17 mouse cellular contexts compared by ENCODE assay signal in genomic region chr14:76700796-76701195, GRCm38 (mm10).
DNase-seq lines count a peak whose midpoint lies in the region; ATAC-seq and TF ChIP-seq lines count a peak whose summit lies in the region.
"Had no signal": no experiment of that assay in that cellular context is flagged by ENCODE, and none has a peak within 500 bp of the region (broad histone marks: within the 10 kb centered on the region; RNA-seq: fewer than 3 reads in every experiment).

No protein-coding gene starts in this region.

- no peak for TF ChIP-seq EP300 in heart, adult 2 months (IDR thresholded peaks at IDR 0.05; ENCODE audit: insufficient read depth, low read depth, low read length)
- no peak for TF ChIP-seq EP300 in liver, postnatal 0 days (IDR thresholded peaks at IDR 0.05; ENCODE audit: low read depth)

- TF ChIP-seq CTCF in heart, adult 2 months (IDR thresholded peaks at IDR 0.05), result 0 out of 2 replicates have a peak, but pooled peaks have one; percentile 1
- TF ChIP-seq CTCF in intestine, postnatal 0 days (IDR thresholded peaks at IDR 0.05; ENCODE audit: low read depth), result 0 out of 2 replicates have a peak, but pooled peaks have one; percentile 2
- TF ChIP-seq CTCF in liver, postnatal 0 days (IDR thresholded peaks at IDR 0.05; ENCODE audit: low read depth), result 0 out of 2 replicates have a peak, but pooled peaks have one; percentile 16
- TF ChIP-seq CTCF in lung, adult 2 months (IDR thresholded peaks at IDR 0.05; ENCODE audit: insufficient read depth, low read length), result no peak

- peak overlapping the region; percentile 59 for H3K27ac ChIP-seq in heart, adult 2 months
- H3K27ac ChIP-seq in intestine, postnatal 0 days (ENCODE audit: low read depth, low read length), result no peak overlapping the region
- H3K27ac ChIP-seq in intestine, embryonic 15.5 days, result no peak overlapping the region
- no peak overlapping the region for H3K27ac ChIP-seq in liver, postnatal 0 days (ENCODE audit: low read depth)
- H3K27ac ChIP-seq: gastrocnemius, adult 2 months; hindbrain, embryonic 12.5 days had no signal

- no peak overlapping the region for H3K4me3 ChIP-seq in heart, adult 2 months
- H3K4me3 ChIP-seq in intestine, postnatal 0 days (ENCODE audit: low read depth, low read length), result no peak overlapping the region
- H3K4me3 ChIP-seq in intestine, embryonic 15.5 days (replicated peaks), result no peak overlapping the region
- no peak overlapping the region for H3K4me3 ChIP-seq in liver, postnatal 0 days (ENCODE audit: low read depth, low read length)
- no peak overlapping the region for H3K4me3 ChIP-seq in lung, adult 2 months (replicated peaks; ENCODE audit: extremely low read depth, low read depth, low read length)
- H3K4me3 ChIP-seq: gastrocnemius, adult 2 months; hindbrain, embryonic 12.5 days had no signal

- H3K9ac ChIP-seq in heart, adult 2 months (ENCODE audit: low read depth, low read length), result no peak overlapping the region
- no peak overlapping the region for H3K9ac ChIP-seq in intestine, postnatal 0 days (ENCODE audit: low read depth, low read length)
- no peak overlapping the region for H3K9ac ChIP-seq in intestine, embryonic 15.5 days
- H3K9ac ChIP-seq in liver, postnatal 0 days (replicated peaks), result no peak overlapping the region
- H3K9ac ChIP-seq: forebrain, postnatal 0 days; hindbrain, embryonic 12.5 days had no signal

- H3K27me3 ChIP-seq in heart, adult 2 months (ENCODE audit: control insufficient read depth, insufficient read depth, low read length), result no peaks in the 10 kb centered on the region
- H3K27me3 ChIP-seq in intestine, postnatal 0 days (replicated peaks; ENCODE audit: control insufficient read depth, insufficient read depth, low read length), result no peaks in the 10 kb centered on the region
- H3K27me3 ChIP-seq in intestine, embryonic 15.5 days (replicated peaks), result no peaks in the 10 kb centered on the region
- no peaks in the 10 kb centered on the region for H3K27me3 ChIP-seq in liver, postnatal 0 days (ENCODE audit: insufficient read depth, low read length)
- H3K27me3 ChIP-seq: hindbrain, embryonic 12.5 days had no signal

- H3K4me2 ChIP-seq in intestine, postnatal 0 days (replicated peaks; ENCODE audit: low read depth), result no peak overlapping the region
- H3K4me2 ChIP-seq in intestine, embryonic 15.5 days (replicated peaks), result no peak overlapping the region
- H3K4me2 ChIP-seq in liver, postnatal 0 days (ENCODE audit: low read depth, low read length), result no peak overlapping the region
- H3K4me2 ChIP-seq: hindbrain, embryonic 12.5 days; midbrain, embryonic 11.5 days had no signal

- TF ChIP-seq POLR2A in heart, adult 2 months (IDR thresholded peaks at IDR 0.05; ENCODE audit: insufficient read depth, low read depth, low read length), result no peak
- TF ChIP-seq POLR2A in lung, adult 2 months (IDR thresholded peaks at IDR 0.05; ENCODE audit: borderline replicate concordance, extremely low read depth, low read depth, low read length), result no peak

- H3K9me3 ChIP-seq in intestine, postnatal 0 days (ENCODE audit: control insufficient read depth), result no peaks in the 10 kb centered on the region
- no peaks in the 10 kb centered on the region for H3K9me3 ChIP-seq in intestine, embryonic 15.5 days
- H3K9me3 ChIP-seq in liver, postnatal 0 days (ENCODE audit: low read length), result no peaks in the 10 kb centered on the region
- H3K9me3 ChIP-seq: hindbrain, embryonic 12.5 days had no signal

- no peaks in the 10 kb centered on the region; the same call in 1 of the 2 replicates for H3K36me3 ChIP-seq in heart, adult 2 months (ENCODE audit: control insufficient read depth, insufficient read depth, low read length)
- H3K36me3 ChIP-seq in intestine, postnatal 0 days (ENCODE audit: control insufficient read depth, insufficient read depth), result no peaks in the 10 kb centered on the region
- H3K36me3 ChIP-seq in intestine, embryonic 15.5 days, result no peaks in the 10 kb centered on the region
- H3K36me3 ChIP-seq in liver, postnatal 0 days (replicated peaks; ENCODE audit: insufficient read depth, low read length), result no peaks in the 10 kb centered on the region
- H3K36me3 ChIP-seq: hindbrain, embryonic 12.5 days had no signal

- DNase-seq in heart, adult 2 months, result no peak
- no peak for DNase-seq in heart, adult 11 months
- no peak for DNase-seq in liver, postnatal 0 days
- DNase-seq in thymus, postnatal 25 days, result peak; percentile 67
- DNase-seq in lung, adult 2 months, result no peak
- DNase-seq in gastrocnemius, postnatal 36 days, result no peak
- DNase-seq: cerebellum, postnatal 10 days; forebrain, postnatal 0 days; gastrocnemius, adult 2 months; kidney, postnatal 10 days; lung, postnatal 10 days; retina, postnatal 1 day had no signal

- intact Hi-C loops in heart, adult 2 months (cut with DNase I), result loop anchor here (5.0 to 10.0 kb wide), 3 partner anchors 68 to 196 kb away; no protein-coding TSS in a partner anchor
- intact Hi-C loops in gastrocnemius, postnatal 36 days (cut with DNase I), result no loop called here

- no peaks in the 10 kb centered on the region for H3K79me2 ChIP-seq in heart, adult 2 months (replicated peaks; ENCODE audit: control insufficient read depth, insufficient read depth, low read length)

- no peak for ATAC-seq in intestine, postnatal 0 days
- ATAC-seq in intestine, embryonic 15.5 days, result no peak
- no peak for ATAC-seq in liver, postnatal 0 days
- ATAC-seq: forebrain, postnatal 0 days; intestine, embryonic 16.5 days had no signal

- WGBS in heart, adult 2 months, result 65% methylated on average over 3 of the region's 3 CpGs
- WGBS in intestine, postnatal 0 days, result 87% methylated on average over 3 of the region's 3 CpGs
- WGBS in intestine, embryonic 15.5 days, result 87% methylated on average over 3 of the region's 3 CpGs
- WGBS in liver, postnatal 0 days (ENCODE audit: insufficient replicate concordance), result 37% methylated on average over 3 of the region's 3 CpGs
- 79% methylated on average over 3 of the region's 3 CpGs for WGBS in lung, adult 2 months

- peaks cover 10% of the 10 kb centered on the region for H3K4me1 ChIP-seq in heart, adult 2 months (ENCODE audit: control insufficient read depth, insufficient read depth, low read length)
- H3K4me1 ChIP-seq in intestine, postnatal 0 days (replicated peaks; ENCODE audit: control insufficient read depth, insufficient read depth, low read length), result peaks cover 20% of the 10 kb centered on the region; the same call in 1 of the 2 replicates
- peaks cover 25% of the 10 kb centered on the region for H3K4me1 ChIP-seq in intestine, embryonic 15.5 days (replicated peaks)
- peaks cover 35% of the 10 kb centered on the region for H3K4me1 ChIP-seq in liver, postnatal 0 days (ENCODE audit: insufficient read depth)
- H3K4me1 ChIP-seq in lung, adult 2 months (ENCODE audit: control insufficient read depth, insufficient read depth, low read length), result peaks cover 6% of the 10 kb centered on the region
